Mouse (Mus musculus) monocyte, adult 5-6 weeks (primary cell): ENCODE results near the gene Il17rd. TPM values are rescaled to one million over a fixed set of nuclear protein-coding genes. Genes with fewer than 3 reads are reported as not detected.

Source experiments
- ATAC-seq: fragments of 153-309, 156-312 bp; replicated peaks from 2 replicates; pipeline ENCODE4 v1.8.0; 2017; ENCODE audit warnings: mild to moderate bottlenecking; ENCODE audit not compliant: low TSS enrichment, insufficient number of reproducible peaks, severe bottlenecking, poor library complexity, low FRiP score
- total RNA-seq: library from RNA; stranded (forward); fragments of 200-1000, 200-491, 200-594 nt; gene quantifications from 3 replicates; pipeline ENCODE4 v1.2.3, GENCODE M21; 2017

Il17rd gene
- total RNA-seq, 1 experiment from 2014 or later = 0.29 TPM

DNA sequence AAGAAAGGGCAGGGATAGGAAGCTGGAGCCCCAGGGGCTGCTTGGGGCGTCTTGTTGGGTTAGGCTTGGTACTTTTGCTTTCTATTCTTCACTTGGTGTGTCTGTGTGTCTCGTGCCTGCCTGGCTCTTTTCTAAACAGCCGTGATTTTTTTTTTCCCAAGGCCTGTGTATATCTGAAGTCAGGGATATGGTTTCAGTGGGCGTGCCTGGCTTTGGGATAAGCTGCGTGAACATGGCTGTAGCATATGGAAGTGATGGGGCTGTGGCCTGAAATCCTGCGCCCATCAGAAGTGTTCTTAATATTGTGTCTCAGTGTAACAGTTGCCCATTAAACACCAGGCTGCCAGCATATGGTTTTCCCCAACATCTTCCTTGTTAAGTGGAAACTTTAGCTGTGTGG lies 36.3 kb downstream of the Il17rd start:
- ATAC-seq = no peak

DNA sequence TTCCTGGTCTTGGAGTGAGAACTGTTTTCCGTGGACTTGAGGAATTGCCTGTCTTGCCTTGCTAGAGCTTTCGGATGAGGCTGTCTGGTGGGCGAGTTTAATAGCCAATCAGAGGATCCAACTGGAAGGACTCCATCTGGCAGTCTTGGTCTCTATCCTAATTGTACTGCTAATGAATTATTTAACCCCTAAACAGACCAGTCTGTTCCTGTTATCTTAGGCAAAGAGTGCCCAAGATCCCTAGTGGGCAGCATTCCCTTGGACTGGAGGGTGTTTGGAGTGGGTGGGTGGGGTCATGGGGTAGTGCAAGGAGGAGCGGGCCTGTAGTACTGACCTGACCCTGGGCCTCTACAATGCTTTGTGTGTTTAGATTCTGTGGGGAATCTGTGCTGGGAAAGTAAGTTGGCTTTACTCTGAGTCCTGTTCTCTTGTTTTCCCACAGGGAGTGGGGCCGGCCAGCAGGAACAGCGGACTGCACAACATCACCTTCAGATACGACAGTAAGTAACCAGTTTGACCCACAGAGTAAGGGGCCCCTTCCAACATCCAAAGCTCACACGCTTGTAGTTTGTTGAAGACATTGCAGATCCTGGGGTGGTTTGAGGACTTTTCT lies 37.3 kb downstream of the Il17rd start:
- ATAC-seq = no peak

DNA sequence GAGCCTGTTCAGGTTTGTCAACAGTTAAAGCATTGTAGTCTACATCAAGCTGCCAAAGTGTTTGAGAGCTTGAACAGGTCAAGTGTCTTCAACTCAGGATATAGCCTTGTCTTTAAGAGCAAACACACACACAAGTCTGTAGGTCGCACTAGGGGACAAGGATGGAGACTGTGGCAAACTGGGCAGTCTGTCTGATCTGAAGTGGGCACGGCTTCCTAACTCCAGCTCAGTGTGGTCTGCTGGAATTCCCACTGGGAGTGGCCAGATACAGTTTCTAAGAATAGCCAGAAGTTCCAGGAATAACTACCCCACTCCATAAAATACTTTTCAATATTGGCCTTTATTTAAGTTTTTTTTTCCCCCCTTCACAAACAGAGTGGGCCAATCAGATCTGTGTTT lies 37.8 kb downstream of the Il17rd start:
- ATAC-seq = no peak

DNA sequence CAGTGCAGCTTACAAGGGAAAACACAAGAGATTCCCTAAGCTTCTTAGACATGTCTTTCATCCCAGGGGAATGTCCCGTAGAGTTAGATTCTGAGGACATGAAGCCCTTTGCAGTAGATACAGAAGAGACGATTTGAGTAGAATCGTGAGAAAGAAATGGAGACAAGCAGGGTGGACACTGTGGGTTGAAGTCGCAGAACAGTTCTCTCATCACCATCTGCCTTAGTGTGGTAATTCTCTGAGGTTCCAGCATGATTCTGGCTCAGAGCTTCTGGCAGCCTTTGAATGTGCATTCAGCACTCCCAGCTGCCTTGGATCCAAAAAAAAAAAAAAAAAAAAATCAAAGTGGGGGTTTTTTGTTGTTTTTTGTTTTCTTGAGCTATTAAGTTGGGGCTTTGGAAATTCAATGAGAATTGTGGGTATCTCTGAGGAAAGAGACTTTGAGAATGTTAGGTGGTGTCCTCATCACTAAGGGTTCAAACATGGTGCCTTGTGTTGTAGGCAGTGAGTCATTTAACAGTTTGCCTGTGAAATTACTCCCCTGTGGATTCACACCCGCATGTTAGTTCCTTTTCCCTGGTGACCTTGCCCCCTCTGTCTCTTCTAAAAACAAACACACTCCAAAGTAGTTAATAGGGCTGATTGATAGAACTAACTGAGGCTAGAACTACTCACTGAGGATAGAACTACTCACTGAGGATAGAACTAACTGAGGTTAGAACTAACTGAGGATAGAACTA lies 43.0 kb downstream of the Il17rd start:
- no peak for ATAC-seq

DNA sequence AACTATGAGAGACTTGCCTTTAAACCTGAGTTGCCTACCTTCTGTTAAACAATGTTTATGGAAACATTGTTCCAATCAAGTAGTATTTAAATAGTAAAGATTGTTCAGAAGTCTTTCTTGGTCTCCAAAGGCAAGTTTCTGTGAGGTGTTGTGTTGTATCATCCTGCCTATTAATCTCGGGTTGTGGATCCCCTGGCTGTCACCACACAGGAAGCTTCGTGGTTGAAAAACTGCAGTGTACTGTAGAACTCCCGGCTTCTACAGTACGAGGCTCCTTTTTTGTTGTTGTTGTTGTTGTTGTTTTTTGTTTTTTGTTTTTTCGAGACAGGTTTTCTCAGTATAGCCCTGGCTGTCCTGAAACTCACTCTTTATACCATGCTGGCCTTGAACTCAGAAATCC lies 46.7 kb downstream of the Il17rd start:
- ATAC-seq = no peak

DNA sequence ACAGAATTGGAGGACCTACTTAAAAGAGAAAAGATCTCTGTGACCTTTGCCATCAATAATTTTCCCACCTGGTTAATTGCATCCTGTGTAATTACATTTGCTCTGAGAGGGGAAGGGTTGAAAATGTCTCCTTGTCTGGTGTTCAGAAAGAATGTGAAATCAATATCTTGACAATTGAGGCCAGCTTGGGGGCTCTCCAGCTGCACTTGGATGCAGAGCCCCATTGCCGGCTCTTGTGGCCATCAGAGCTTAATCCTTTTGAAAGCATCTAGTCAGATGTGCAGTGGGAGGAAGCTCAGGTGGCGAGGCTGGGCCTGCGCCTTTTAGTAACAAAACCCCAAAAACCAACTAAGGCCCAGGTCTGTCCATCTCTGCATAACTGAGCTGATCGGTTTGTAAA lies 47.3 kb downstream of the Il17rd start:
- ATAC-seq = no peak

DNA sequence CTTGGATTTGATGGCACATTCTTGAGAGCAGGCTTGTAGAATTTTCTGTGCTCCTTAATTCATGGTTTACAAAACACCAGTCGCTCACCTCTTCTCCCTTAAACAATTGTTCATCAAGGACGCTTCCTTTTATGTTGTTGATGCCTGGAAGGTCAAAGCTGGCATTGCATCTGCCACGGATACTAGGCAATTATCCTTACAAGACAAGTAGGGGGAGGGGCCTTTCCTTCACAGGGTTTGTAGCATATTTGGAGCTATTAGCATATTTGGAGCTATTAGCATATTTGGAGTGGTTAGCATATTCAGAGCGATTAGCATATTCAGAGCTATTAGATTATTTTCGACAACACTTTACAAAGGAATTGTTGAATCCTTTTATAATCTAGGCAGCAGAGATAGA lies 55.5 kb downstream of the Il17rd start:
- no peak for ATAC-seq

DNA sequence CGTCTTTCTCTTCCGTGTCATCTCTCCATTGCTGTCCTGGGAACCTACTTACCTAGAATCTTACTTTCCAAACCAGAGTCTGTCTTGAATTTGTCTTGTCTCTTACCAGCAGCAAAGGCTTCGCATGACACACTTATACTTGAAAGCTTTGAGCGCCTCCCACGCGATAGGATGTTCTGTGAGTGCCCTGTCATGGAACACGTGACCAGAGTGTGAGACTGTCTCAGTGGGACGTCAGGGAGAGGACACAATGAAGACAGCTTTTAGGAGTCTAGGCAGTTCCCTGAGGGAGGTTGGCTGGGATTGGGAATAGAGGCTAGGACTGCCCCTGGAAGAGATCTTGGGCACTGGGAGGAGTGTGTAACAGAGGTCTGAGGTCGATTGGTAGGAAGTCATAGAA lies 57.4 kb downstream of the Il17rd start:
- no peak for ATAC-seq

DNA sequence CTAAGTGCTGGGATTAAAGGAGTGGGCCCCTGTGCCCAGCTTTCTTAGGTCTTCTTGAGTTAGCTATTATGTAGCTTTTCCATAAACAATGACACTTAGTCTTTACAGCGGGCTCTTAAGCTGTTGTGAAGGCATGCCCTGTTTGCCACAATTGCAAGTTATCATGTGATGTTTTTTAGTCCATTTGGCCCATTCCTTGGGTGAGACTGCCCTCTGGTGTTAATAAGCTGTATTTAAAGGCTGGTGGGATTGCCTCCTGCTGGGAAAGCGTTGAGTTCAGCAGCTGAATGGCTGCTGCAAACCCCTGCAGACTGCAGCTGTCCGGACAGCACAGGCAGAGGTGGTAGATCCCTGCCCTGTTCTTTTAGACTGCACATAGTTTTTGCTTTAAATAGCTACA lies 58.0 kb downstream of the Il17rd start:
- ATAC-seq = peak; percentile 63; the same call in 1 of the 2 replicates

DNA sequence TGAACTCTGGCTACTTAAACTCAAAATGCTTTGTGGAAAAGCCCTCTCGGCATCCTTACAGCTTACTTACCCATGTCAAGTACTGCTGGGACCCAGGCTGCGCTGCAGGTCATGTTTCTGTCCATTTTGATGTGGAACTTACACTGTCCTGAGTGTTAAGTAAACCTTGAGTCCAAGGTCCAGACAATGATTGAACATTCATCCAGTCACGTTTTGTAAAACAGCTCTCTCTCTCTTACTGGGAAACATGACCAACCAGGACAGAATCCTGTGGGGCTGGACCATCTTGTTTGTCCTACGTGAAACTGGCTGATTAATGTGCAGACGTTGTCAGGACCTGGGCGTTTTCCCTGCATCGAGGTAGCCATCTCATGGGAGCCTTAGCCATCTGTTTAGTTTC lies 63.0 kb downstream of the Il17rd start:
- ATAC-seq = no peak

DNA sequence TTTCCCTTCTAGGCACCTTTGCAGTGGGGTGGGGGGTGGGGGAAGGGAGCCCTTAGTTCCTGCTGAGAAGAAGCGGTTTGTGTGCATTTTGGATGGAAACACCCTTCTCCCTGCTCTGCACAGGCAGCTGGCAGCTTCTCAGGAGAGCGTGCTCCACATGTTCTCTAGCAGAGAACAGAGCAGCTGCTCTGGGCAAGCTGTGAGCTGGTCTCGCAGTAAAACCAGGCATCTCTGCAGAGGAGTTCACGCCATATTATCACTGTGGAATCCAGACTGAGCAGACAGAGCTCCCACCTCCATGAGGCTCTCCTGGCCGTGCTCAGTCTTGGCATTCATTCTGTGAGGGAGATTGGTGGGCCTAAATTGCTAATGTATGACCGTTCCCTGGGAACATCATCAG lies 64.0 kb downstream of the Il17rd start:
- no peak for ATAC-seq

DNA sequence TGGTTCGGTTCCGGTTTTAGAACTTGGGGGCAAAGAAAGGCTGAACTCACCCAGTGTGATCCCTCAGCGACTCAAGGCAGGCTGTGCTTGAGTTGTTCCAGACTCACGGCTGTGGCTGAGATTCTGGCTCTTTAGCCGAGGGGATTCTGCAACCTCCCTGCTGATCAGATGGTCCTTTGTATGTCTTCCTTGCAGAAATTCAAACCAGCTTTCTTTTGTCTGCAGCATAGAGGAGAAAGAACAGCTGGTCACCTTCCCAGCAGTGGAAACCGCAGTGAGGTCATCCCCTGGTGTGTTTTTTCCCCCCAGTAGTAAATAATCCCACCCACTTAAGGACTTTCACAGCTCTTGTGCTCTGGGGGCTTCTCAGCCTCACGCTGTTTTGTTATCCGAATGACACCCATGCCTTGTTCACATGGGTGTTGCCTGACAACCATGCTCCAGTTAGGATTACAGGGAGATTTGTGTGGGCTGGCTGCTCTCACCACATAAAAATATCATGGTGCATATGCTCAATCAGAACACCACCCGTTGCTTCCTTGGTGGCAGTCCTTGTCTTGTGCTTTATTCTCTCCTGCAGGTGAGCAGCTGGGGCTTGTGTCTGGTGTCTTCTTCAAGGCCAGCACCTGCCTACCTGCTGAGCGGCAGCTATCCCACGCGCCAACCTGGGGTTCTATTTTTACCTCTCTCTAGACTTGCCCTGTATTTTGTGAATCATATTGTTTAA lies 67.2 kb downstream of the Il17rd start:
- no peak for ATAC-seq

DNA sequence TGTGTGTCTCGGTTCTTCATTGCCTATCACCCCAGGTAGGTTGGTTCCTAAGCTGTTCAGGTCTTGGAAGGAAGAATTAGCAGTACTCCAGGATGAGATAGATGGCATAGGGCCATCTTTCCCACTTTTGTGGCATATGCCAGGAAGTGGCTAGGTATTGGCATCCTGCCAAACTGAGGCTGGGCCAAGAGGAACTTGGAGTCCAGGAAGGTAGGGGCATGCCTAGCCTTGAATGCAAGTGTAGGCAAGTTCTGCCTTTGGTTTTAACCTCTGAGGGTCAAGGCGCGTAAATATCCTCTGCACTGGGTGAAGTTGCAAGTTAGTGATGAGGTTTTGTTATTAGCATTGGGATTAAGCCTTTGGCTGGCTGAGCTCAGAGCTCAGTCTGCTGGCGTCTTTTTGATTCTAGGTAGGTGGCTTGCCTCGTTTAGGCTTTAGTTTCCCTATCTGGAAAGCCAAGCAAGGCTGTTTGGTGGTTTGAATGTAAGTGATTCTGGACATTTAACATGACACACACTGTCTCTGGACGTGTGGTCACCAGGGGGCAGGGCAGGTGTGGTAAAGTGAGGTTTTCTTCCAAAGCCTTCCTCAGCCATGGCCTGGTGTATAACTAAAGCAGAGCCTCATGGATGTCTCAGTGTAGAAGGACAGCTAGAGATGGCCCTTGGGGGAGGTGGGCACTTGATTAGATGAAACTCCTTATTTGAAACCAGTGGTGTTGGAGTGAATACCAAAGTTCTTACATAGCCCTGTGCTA lies 70.2 kb downstream of the Il17rd start:
- no peak for ATAC-seq

DNA sequence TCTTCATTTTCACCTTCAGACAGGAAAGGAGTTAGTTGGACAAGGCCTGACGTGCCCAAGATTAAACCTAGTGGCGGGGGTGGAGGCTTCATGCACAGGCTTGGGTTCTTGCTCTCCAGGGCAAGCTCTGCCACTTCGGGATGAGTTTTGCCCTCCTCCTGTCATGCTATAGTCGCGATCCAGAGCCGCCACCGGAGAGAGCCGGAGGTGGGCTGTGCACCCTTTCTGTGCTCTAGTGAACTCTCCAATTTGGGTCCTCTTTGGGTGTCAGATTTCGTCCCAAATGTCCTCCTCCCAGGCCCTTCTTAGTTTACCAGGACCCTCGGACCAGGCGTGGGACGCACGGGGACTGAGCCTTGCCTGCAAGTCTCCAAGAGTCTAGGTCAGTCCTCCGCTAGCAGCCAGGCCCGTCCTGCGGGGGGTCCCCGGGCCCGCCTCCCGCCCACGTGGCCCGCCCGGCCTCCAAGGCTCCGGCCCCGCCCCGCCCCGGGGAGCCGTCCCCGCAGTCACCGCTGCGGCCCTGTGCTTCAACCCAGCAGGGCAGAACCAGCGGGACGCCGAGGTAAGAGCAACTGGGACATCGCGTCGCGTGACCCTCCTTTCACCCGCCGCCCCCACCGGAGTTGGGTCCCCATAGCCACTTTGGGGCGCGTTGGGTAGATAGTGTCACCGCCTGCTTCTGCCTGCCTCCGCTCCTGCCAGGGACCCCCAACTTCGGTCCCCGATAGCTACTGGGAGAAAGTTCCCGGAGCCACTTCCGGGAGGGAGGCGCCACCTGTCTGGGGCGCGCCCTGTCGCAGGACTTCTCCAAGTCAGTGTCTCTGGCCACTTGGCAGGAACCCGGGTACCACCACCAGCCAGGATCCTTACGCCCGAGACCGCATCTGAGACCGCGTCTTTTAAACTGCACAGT lies 75.9 kb downstream of the Il17rd start, which contains the start of gene Arhgef3:
Arhgef3 (plus strand) TSS at position 538 of the 913 bp plus-strand sequence.
- ATAC-seq = no peak

DNA sequence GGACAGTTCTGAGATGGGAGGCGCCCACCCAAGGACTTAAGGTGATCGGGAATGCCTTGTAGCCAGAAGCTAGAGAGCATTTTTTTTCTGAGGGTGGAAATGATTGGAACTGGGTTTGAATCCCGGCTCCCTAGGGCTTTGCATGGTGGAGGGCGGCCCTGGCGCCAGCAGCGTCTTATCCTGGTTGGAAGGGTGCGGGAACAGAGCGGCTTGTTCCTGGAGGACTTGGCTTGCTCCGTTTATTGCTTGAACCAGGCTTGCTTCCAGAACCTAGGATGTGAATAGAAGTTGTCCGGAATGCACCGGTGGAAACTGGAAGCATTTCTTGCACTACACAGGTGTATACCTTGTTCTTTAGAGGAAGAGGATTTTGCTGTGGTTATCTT lies 76.5 kb downstream of the Il17rd start:
- ATAC-seq = no peak

DNA sequence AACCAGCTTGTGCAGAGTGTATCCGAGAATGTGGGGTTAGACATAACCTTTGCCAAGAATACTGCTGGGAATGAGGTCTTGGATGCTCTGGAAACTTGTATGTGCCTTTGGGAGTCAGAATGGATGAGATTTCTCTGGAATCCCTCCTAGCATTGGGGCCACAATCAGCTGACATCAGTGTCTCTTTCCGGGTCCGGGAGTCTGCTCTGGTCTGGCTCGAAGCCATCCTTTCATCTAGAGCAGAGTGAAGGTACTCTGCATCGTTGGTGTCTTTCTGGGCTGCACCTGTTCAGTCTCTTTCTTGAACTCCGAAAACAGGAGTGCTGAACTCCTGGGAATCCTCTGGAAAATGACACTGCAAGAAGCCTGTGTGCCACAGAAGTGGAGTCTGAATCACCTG lies 77.2 kb downstream of the Il17rd start:
- no peak for ATAC-seq

DNA sequence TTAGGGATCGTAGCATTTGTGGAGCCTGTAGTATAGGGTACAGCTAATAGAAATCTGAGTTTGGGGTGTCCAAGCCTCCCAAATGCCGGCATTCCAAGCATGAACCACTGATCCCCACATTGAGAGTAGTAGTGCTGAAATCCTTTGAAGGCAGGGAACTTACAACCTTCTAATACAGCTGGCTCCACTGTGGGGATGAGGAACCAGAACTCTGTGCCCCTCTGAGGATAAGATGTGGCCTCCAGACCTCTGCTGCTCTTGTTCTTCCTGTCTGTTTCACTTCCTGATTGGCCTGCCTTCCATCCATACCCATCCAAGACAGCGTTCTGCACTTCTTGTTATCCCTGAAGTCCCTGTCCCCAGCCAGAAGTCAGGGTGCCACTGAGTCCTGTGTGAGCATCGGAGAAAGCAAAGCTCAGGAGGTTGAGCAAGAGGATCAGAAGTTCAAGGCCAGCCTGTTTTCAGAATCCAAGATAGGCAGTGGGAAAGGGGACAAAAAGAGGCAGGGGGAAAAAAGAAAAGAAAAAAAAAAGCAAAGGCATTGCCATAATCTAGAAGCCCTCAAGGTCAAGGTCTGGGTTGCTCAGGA lies 77.9 kb downstream of the Il17rd start:
- no peak for ATAC-seq

DNA sequence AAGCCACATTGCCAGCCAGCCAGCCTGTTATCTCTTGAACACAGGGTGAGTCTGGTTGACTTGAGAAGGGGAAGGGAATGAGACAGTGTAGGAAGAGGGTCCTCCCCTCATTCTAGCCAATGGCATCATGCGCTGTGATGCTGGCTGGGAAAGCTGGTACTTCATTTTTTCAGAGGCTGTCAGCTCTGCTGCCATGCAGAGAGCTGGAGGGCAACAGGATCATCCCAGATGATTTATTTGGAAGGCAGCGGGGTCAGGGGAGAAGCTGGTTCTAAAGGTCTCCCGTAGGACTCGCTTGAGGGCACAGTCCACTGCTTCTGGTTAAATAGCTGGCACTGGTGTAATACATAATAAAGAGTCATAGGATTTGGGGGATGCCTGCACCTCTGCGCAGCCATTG lies 79.8 kb downstream of the Il17rd start:
- ATAC-seq = no peak
